Mouse (Mus musculus) liver, embryonic 14.5 days (tissue): ENCODE measurements around the gene Sec16b. TPM values are rescaled to one million over a fixed set of nuclear protein-coding genes. Genes with fewer than 3 reads are reported as not detected.

ENCODE experiments used
- ATAC-seq: fragments of 200-750 bp; cut with Nextera tagmentation; 2 replicates; pipeline ENCODE4 v1.8.0; 2017; ENCODE audit warnings: moderate number of reproducible peaks, mild to moderate bottlenecking, moderate library complexity; ENCODE audit not compliant: insufficient read depth
- DNase-seq, 3 experiments: peaks; one replicate each; pipeline ENCODE4 v3.0.0-alpha.2; 2012 to 2013; ENCODE audit warnings: low read depth in 3 of 3, low spot score in 3 of 3
- H3K27ac ChIP-seq: fragments of 300-500 bp; sonication (generic); 2 replicates; pipeline ENCODE4 v1.5.1; 2014; ENCODE audit warnings: moderate library complexity, mild to moderate bottlenecking, control low read depth, inconsistent platforms
- H3K27me3 ChIP-seq: fragments of 300-500 bp; sonication (generic); 2 replicates; pipeline ENCODE4 v1.6.1; 2014; ENCODE audit warnings: mild to moderate bottlenecking, low read length, moderate library complexity; ENCODE audit not compliant: control insufficient read depth, insufficient read depth
- H3K36me3 ChIP-seq: fragments of 300-500 bp; sonication (generic); replicated peaks from 2 replicates; pipeline ENCODE4 v1.6.1; 2014; ENCODE audit warnings: low read depth; ENCODE audit not compliant: control insufficient read depth, insufficient read depth
- H3K4me1 ChIP-seq, 2 experiments: fragments of 200-500 bp in 1 of 2; fragments of 300-500 bp in 1 of 2; sonication (generic) in 1 of 2; replicated peaks; 2 replicates each; pipeline ENCODE4 v1.6.1; 2012 to 2014; ENCODE audit warnings: antibody characterized with exemption in 1 of 2, inconsistent platforms in 1 of 2, low read length in 1 of 2; ENCODE audit not compliant: control insufficient read depth in 2 of 2, insufficient read depth in 2 of 2
- H3K4me2 ChIP-seq: fragments of 300-500 bp; sonication (generic); 2 replicates; pipeline ENCODE4 v1.6.1; 2014; ENCODE audit warnings: low read depth, mild to moderate bottlenecking, control low read depth, moderate library complexity
- H3K4me3 ChIP-seq, 2 experiments: fragments of 200-500 bp in 1 of 2; fragments of 300-500 bp in 1 of 2; sonication (generic) in 1 of 2; 2 replicates each; pipeline ENCODE4 v1.5.1; 2012 to 2014; ENCODE audit warnings: low read depth in 2 of 2, low read length in 2 of 2, mild to moderate bottlenecking in 2 of 2, control low read depth in 1 of 2, inconsistent platforms in 1 of 2, moderate library complexity in 1 of 2; ENCODE audit not compliant: insufficient read depth in 1 of 2
- H3K9ac ChIP-seq: fragments of 300-500 bp; sonication (generic); replicated peaks from 2 replicates; pipeline ENCODE4 v1.6.1; 2014; ENCODE audit warnings: mild to moderate bottlenecking, control low read depth, moderate library complexity
- H3K9me3 ChIP-seq: fragments of 300-500 bp; sonication (generic); 2 replicates; pipeline ENCODE4 v1.6.1; 2016; ENCODE audit warnings: low read length, mixed read lengths; ENCODE audit not compliant: control insufficient read depth
- CTCF ChIP-seq: IDR thresholded peaks from 2 replicates; pipeline ENCODE4 v1.5.1; 2016; ENCODE audit warnings: antibody characterized with exemption, low read depth, control low read depth
- EP300 ChIP-seq: IDR thresholded peaks from 2 replicates; pipeline ENCODE4 v1.6.1; 2016; ENCODE audit warnings: antibody characterized with exemption, low read depth
- whole genome bisulfite sequencing: fragments of 180-500 bp; shearing (Covaris S2); extraction: QIAGEN DNeasy Blood & Tissue Kit; methylation state at CpG from one replicate; pipeline ENCODE4 v1.1.7; 2014; ENCODE audit not compliant: insufficient replicate concordance; 5-methylcytosine and 5-hydroxymethylcytosine counted together
- polyA plus RNA-seq, 2 experiments: library from polyadenylated mRNA; depleted of rRNA in 1 of 2; stranded (reverse) in 1 of 2; unstranded in 1 of 2; fragments of >200 nt; fragmentation: Nextera tagmentation in 1 of 2; extraction: Ambion mirVana in 1 of 2; gene quantifications; 2 replicates each; pipeline versions ENCODE4 v1.2.1 to v1.2.3; 2012 to 2014

Gene Sec16b
- polyA plus RNA-seq, 2 experiments = 3.0 to 5.1 TPM

DNA sequence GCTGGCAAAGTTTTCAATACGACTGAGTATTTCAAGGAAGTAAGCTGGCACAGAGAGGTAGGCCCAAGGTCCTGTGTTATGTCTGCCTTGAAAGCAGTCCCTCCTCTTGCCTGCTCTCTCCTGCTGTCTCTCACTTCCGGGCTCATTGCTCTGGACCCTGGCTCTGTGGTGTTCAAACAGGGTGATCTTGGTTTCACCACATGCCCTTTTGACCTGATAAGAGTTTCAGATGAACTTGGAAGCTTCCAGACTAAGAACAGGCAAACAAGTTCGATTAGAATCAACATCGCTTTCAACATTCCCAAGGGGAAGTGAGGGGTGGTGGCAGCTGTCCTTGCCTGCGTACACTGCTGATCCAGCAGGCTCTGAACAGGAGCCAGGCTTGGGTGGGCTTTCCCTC lies 20.1 kb downstream of the Sec16b start:
- Histone ChIP-seq H3K4me1 (no peaks in the 10 kb centered on the region; a peak in 1 of 4 replicates), H3K4me3 (peak overlapping the region in 1 of 2 experiments; percentile 19; a peak in 3 of 4 replicates), H3K9ac (no peak overlapping the region), H3K27me3 (no peaks in the 10 kb centered on the region), H3K9me3 (no peaks in the 10 kb centered on the region), H3K36me3 (no peaks in the 10 kb centered on the region), H3K27ac (peak overlapping the region; percentile 44), H3K4me2 (peak overlapping the region; percentile 42)
- ATAC-seq (peak; percentile 72), DNase-seq (peak in 2 of 3 experiments; percentile 22 to 36)
- no peak for TF ChIP-seq EP300
- 44% methylated on average over 5 of the region's 5 CpGs for WGBS

DNA sequence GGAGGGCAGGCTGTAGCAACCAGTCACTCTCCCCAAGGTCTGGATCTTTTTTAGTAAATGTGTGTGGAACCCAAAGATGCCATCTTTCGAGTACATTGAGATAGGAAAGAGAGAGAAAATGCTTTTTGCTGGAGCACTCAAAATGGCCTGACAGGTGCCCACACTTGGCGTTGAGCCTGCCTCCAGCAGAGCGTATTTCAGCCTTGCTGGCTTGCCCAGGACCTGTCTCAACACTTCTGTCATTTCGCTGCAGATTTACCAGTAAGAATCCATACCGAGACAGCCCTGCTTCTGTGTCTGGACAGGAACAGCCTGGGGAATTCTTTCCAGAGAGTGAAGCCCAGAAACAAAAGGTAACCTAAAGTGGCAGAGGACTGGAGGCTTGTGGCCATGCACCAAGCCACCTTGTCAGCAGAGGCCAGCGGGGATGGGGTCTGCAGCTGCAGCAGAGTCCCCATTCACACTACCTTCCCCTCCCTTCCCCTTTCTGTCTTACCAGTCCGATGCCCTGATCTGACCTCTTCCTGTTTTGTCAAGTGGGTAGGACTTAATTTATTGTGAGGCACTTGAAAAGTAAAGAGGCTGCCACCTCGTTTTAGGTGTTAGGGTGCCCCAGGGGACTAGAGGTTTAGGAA lies 26.4 kb downstream of the Sec16b start:
- DNase-seq (no peak), ATAC-seq (no peak)
- 37% methylated on average over 8 of the region's 8 CpGs for WGBS
- no peak for TF ChIP-seq CTCF
- TF ChIP-seq EP300 = no peak
- Histone ChIP-seq H3K4me2 (no peak overlapping the region), H3K27ac (no peak overlapping the region), H3K27me3 (no peaks in the 10 kb centered on the region), H3K4me3 (no peak overlapping the region), H3K4me1 (no peaks in the 10 kb centered on the region), H3K36me3 (no peaks in the 10 kb centered on the region), H3K9me3 (no peaks in the 10 kb centered on the region), H3K9ac (no peak overlapping the region)

DNA sequence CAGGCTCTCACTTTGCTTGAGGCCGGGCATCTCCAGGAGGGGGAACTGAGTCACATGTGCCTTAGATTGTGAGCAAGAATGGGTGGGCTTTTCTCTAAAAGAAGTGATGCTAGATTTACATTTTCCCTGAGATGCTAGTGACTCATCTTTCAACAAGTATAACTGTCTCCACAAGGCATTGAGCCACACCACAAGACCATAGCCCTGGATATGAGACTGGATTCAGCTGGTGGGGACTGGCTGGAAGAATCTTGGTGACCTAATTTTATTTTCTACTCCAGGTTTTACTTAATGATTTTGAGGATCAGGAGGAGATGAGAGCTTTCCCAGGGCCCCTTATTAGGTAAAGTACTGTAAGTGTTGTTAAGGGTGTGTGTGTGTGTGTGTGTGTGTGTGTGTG lies 29.0 kb downstream of the Sec16b start:
- 82% methylated on average over 1 of the region's 1 CpGs for WGBS
- Histone ChIP-seq H3K9me3 (no peaks in the 10 kb centered on the region), H3K4me3 (no peak overlapping the region), H3K9ac (no peak overlapping the region), H3K4me2 (no peak overlapping the region), H3K27me3 (no peaks in the 10 kb centered on the region), H3K27ac (no peak overlapping the region), H3K36me3 (no peaks in the 10 kb centered on the region), H3K4me1 (no peaks in the 10 kb centered on the region)
- TF ChIP-seq CTCF = no peak
- TF ChIP-seq EP300 = no peak
- DNase-seq (no peak), ATAC-seq (no peak)

DNA sequence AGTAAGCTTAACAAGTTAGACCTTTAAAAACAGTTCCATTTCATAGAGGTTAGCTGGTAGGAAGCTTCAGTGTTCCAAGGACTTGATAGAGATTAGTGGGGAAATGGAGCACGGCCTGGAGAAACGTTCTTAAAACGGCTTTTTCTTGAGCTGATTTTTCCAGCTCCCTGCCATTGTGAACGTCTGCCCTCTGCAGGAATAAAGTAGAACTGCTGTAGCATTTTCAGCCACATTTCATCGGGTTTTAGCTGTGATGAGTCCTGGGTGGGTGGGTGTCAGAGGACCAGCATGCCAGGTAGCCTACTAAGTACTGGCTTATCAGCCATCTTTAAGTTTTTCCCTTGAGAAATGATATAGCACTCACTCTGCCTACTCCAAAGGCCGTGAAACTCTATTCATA lies 29.9 kb downstream of the Sec16b start:
- DNase-seq (no peak), ATAC-seq (no peak)
- Histone ChIP-seq H3K9ac (no peak overlapping the region), H3K4me2 (no peak overlapping the region), H3K9me3 (no peaks in the 10 kb centered on the region), H3K36me3 (no peaks in the 10 kb centered on the region), H3K27ac (no peak overlapping the region), H3K27me3 (no peaks in the 10 kb centered on the region), H3K4me3 (no peak overlapping the region), H3K4me1 (no peaks in the 10 kb centered on the region)
- WGBS = 8% methylated on average over 6 of the region's 6 CpGs
- TF ChIP-seq CTCF (peak; percentile 75), EP300 (no peak)

DNA sequence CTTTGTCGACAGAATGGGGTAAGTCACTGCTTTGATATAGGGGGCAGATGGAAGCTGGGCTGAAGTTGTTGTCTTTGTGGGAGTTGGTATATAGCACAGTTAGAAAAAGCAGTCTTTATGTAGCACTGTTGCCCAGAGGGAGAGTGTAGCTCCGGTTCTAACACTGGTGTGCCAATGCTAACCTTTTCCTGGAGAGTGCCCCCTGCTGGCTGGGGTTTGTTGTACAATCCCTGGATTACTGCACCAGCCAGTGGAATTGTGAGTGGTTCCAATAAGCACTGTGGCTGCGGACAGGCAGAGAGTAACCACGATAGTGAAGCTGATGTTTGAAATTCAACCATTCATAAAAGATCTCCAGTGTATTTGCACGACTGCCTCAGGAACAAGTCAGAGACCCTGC lies 31.1 kb downstream of the Sec16b start:
- TF ChIP-seq EP300 (no peak), CTCF (peak; percentile 66)
- Histone ChIP-seq H3K4me2 (no peak overlapping the region), H3K9me3 (no peaks in the 10 kb centered on the region), H3K27ac (no peak overlapping the region), H3K4me3 (no peak overlapping the region), H3K4me1 (no peaks in the 10 kb centered on the region), H3K27me3 (no peaks in the 10 kb centered on the region), H3K9ac (no peak overlapping the region), H3K36me3 (no peaks in the 10 kb centered on the region)
- DNase-seq (no peak), ATAC-seq (0 out of 2 replicates have a peak, but pooled peaks have one; percentile 23)
- 65% methylated on average over 5 of the region's 5 CpGs for WGBS
